Mouse (Mus musculus): ENCODE measurements around the gene Atg10. TPM values are rescaled to one million over a fixed set of nuclear protein-coding genes. Genes with fewer than 3 reads are reported as not detected.

The Atg10 gene
- total RNA-seq, 2 experiments from 2014 or later, result 15.2 to 22.1 TPM

GRCm38 (mm10) chr13:91118156-91118555 is 105.6 kb downstream of the Atg10 start:
- no peak for DNase-seq

- DNase-seq, result peak in 1 of 2 experiments; percentile 6
Observed at GRCm38 (mm10) chr13:91114880-91115279, 108.9 kb downstream of the Atg10 start.

GRCm38 (mm10) chr13:91107308-91107946 is 116.3 kb downstream of the Atg10 start:
- no peak for DNase-seq

GRCm38 (mm10) chr13:91102238-91102637 is 121.5 kb downstream of the Atg10 start:
- no peak for DNase-seq

GRCm38 (mm10) chr13:91100417-91100816 is 123.4 kb downstream of the Atg10 start:
- no peak for DNase-seq

- no peak for DNase-seq
Observed at GRCm38 (mm10) chr13:91094851-91095250, 128.9 kb downstream of the Atg10 start.

- no peak for DNase-seq
Observed at GRCm38 (mm10) chr13:91094196-91094595, 129.6 kb downstream of the Atg10 start.

- no peak for DNase-seq
Observed at GRCm38 (mm10) chr13:91093610-91094009, 130.2 kb downstream of the Atg10 start.

GRCm38 (mm10) chr13:91093162-91093561 is 130.6 kb downstream of the Atg10 start:
- DNase-seq, result peak in 1 of 2 experiments; percentile 47

GRCm38 (mm10) chr13:91091731-91092190 is 132.0 kb downstream of the Atg10 start:
- no peak for DNase-seq

GRCm38 (mm10) chr13:91090861-91091730 is 132.7 kb downstream of the Atg10 start:
- DNase-seq, result no peak

GRCm38 (mm10) chr13:91086361-91086900 is 137.3 kb downstream of the Atg10 start:
- DNase-seq, result no peak

- DNase-seq, result no peak
Observed at GRCm38 (mm10) chr13:91072351-91072750, 151.4 kb downstream of the Atg10 start.

GRCm38 (mm10) chr13:91060871-91061270 is 162.9 kb downstream of the Atg10 start:
- no peak for DNase-seq

- DNase-seq, result no peak
Observed at GRCm38 (mm10) chr13:91048171-91048570, 175.6 kb downstream of the Atg10 start.

GRCm38 (mm10) chr13:91046851-91047250 is 176.9 kb downstream of the Atg10 start:
- DNase-seq, result no peak

- DNase-seq, result no peak
Observed at GRCm38 (mm10) chr13:91041236-91041635, 182.5 kb downstream of the Atg10 start.

- peak; percentile 39 to 58 for DNase-seq
Observed at GRCm38 (mm10) chr13:91040421-91040820, 183.3 kb downstream of the Atg10 start.

GRCm38 (mm10) chr13:91039201-91039807 is 184.5 kb downstream of the Atg10 start:
- peak; percentile 16 to 38 for DNase-seq

- DNase-seq, result no peak
Observed at GRCm38 (mm10) chr13:91038636-91039035, 185.1 kb downstream of the Atg10 start.

GRCm38 (mm10) chr13:91038034-91038433 is 185.7 kb downstream of the Atg10 start:
- DNase-seq, result no peak

GRCm38 (mm10) chr13:91037405-91037804 is 186.4 kb downstream of the Atg10 start:
- no peak for DNase-seq

GRCm38 (mm10) chr13:91031836-91032235 is 191.9 kb downstream of the Atg10 start:
- no peak for DNase-seq

All from adrenal gland, postnatal 36 days (tissue).